Mouse (Mus musculus) midbrain, embryonic 16.5 days (tissue): ENCODE measurements at regions not wholly inside any gene's neighbourhood (a gene's known extent, or its start where the extent isn't known, plus 50 kb on each side); places are given as distances from the start of the nearest gene placed in this dataset.

ENCODE experiments used
- ATAC-seq: fragments of 200-750 bp; cut with Nextera tagmentation; 2 replicates; pipeline ENCODE4 v1.8.0; 2017; ENCODE audit warnings: moderate TSS enrichment
- H3K27ac ChIP-seq: fragments of 300-500 bp; sonication (generic); 2 replicates; pipeline ENCODE4 v1.5.1; 2014; ENCODE audit warnings: mild to moderate bottlenecking, low read length, mixed read lengths
- H3K27me3 ChIP-seq: fragments of 300-500 bp; sonication (generic); 2 replicates; pipeline ENCODE4 v1.6.1; 2014; ENCODE audit warnings: low read depth, low read length, mixed read lengths; ENCODE audit not compliant: control insufficient read depth, insufficient read depth
- H3K36me3 ChIP-seq: fragments of 300-500 bp; sonication (generic); 2 replicates; pipeline ENCODE4 v1.6.1; 2014; ENCODE audit warnings: mild to moderate bottlenecking, low read length, moderate library complexity, mixed read lengths; ENCODE audit not compliant: control insufficient read depth, insufficient read depth
- H3K4me1 ChIP-seq: fragments of 300-500 bp; sonication (generic); 2 replicates; pipeline ENCODE4 v1.6.1; 2014; ENCODE audit warnings: mild to moderate bottlenecking, low read length, mixed read lengths; ENCODE audit not compliant: control insufficient read depth, insufficient read depth
- H3K4me2 ChIP-seq: fragments of 300-500 bp; sonication (generic); 2 replicates; pipeline ENCODE4 v1.6.1; 2014; ENCODE audit warnings: mild to moderate bottlenecking, low read length, mixed read lengths
- H3K4me3 ChIP-seq: fragments of 300-500 bp; sonication (generic); 2 replicates; pipeline ENCODE4 v1.5.1; 2014; ENCODE audit warnings: low read depth, mild to moderate bottlenecking, low read length, moderate library complexity, mixed read lengths
- H3K9ac ChIP-seq: fragments of 300-500 bp; sonication (generic); 2 replicates; pipeline ENCODE4 v1.6.1; 2014; ENCODE audit warnings: low read depth, low read length, mixed read lengths
- H3K9me3 ChIP-seq: fragments of 300-500 bp; sonication (generic); replicated peaks from 2 replicates; pipeline ENCODE4 v1.6.1; 2014; ENCODE audit warnings: mild to moderate bottlenecking, low read length, mixed read lengths; ENCODE audit not compliant: control insufficient read depth, poor library complexity, severe bottlenecking
- WGBS: fragments of 180-500 bp; shearing (Covaris S2); extraction: QIAGEN DNeasy Blood & Tissue Kit; methylation state at CpG from one replicate; pipeline ENCODE4 v1.1.7; 2014; 5-methylcytosine and 5-hydroxymethylcytosine counted together

- Histone ChIP-seq H3K4me2 (no peak overlapping the region), H3K4me1 (no peaks in the 10 kb centered on the region), H3K36me3 (no peaks in the 10 kb centered on the region), H3K27me3 (no peaks in the 10 kb centered on the region), H3K9ac (no peak overlapping the region), H3K27ac (no peak overlapping the region), H3K4me3 (no peak overlapping the region), H3K9me3 (no peaks in the 10 kb centered on the region)
- WGBS = 56% methylated on average over 1 of the region's 1 CpGs
- ATAC-seq = no peak
Observed at GRCm38 (mm10) chr16:69515122-69515521, 348.4 kb downstream of the Speer2 start.

- H3K4me1 ChIP-seq = 0 out of 2 replicates have a peak, but pooled peaks cover 2% of the 10 kb centered on the region
- no peak for ATAC-seq
Observed at GRCm38 (mm10) chr16:69477317-69477716, 386.2 kb downstream of the Speer2 start.

DNA sequence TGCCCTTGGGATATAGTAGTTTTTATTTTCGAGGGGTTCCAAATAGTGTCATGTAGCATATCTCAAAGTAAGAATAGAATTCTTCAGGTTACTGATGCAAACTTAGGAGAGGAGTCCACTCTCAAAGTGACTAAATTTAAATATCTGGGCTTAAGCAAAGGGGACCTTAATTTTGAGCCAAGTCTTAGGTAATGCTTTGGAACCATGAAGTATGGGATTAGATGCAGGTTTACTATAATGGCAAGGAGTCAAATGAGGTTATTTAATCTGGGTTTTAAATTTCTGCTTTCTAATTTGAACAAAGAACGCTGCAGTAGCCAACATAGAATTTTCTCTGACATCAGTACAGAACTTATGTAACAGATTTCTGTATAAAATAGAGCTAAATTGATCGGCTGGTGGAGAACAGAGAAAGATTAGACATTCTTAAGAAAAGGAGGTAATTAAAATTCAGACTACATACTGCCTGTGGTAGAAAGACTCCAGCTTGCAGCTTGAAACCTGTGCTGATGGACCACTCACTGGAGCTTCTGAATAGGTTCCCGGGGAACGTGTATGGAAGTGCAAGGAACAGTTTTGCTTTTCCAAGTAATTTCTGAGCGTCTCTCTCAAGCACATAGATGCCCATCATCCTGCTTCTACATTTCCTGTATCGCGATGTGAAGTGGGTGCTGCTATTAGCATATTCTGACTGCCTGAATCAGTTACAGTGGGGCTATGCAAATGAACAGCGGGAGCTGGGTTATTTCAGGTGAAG is 394.3 kb downstream of the Speer2 start:
- H3K9ac ChIP-seq = 0 out of 2 replicates have a peak overlapping the region, but pooled peaks have one; percentile 48
- 17% methylated on average over 9 of the region's 9 CpGs for WGBS
- ATAC-seq = peak; percentile 68
- H3K27ac ChIP-seq = peak overlapping the region; percentile 5; the same call in 1 of the 2 replicates
- H3K27me3 ChIP-seq = no peaks in the 10 kb centered on the region
- peak overlapping the region; percentile 28; the same call in 1 of the 2 replicates for H3K4me3 ChIP-seq
- H3K4me1 ChIP-seq = peaks cover 2% of the 10 kb centered on the region; the same call in 1 of the 2 replicates
- no peaks in the 10 kb centered on the region for H3K9me3 ChIP-seq
- no peaks in the 10 kb centered on the region for H3K36me3 ChIP-seq
- H3K4me2 ChIP-seq = peak overlapping the region; percentile 53

More at GRCm38 (mm10) chr16:69477317-69477716, 386.2 kb downstream of the Speer2 start:
- no peak overlapping the region for H3K4me3 ChIP-seq
- 15% methylated on average over 4 of the region's 4 CpGs for WGBS
- H3K4me2 ChIP-seq = no peak overlapping the region
- H3K36me3 ChIP-seq = no peaks in the 10 kb centered on the region
- H3K9ac ChIP-seq = no peak overlapping the region
- no peaks in the 10 kb centered on the region for H3K27me3 ChIP-seq
- no peaks in the 10 kb centered on the region for H3K9me3 ChIP-seq
- H3K27ac ChIP-seq = no peak overlapping the region

GRCm38 (mm10) chr16:69459171-69459570 is 404.4 kb downstream of the Speer2 start:
- no peak overlapping the region for H3K27ac ChIP-seq
- no peaks in the 10 kb centered on the region for H3K36me3 ChIP-seq
- H3K9me3 ChIP-seq = no peaks in the 10 kb centered on the region
- H3K27me3 ChIP-seq = no peaks in the 10 kb centered on the region
- no peak overlapping the region for H3K4me3 ChIP-seq
- ATAC-seq = no peak
- no peaks in the 10 kb centered on the region for H3K4me1 ChIP-seq
- no peak overlapping the region for H3K9ac ChIP-seq
- 76% methylated on average over 2 of the region's 2 CpGs for WGBS
- H3K4me2 ChIP-seq = no peak overlapping the region

- no peak overlapping the region for H3K27ac ChIP-seq
- 0 out of 2 replicates have a peak overlapping the region, but pooled peaks have one; percentile 25 for H3K4me2 ChIP-seq
- no peaks in the 10 kb centered on the region for H3K4me1 ChIP-seq
- H3K9ac ChIP-seq = no peak overlapping the region
- no peaks in the 10 kb centered on the region for H3K9me3 ChIP-seq
- WGBS = 40% methylated on average over 12 of the region's 12 CpGs
- H3K4me3 ChIP-seq = no peak overlapping the region
- no peaks in the 10 kb centered on the region for H3K36me3 ChIP-seq
- H3K27me3 ChIP-seq = no peaks in the 10 kb centered on the region
- no peak for ATAC-seq
Observed at GRCm38 (mm10) chr16:69424661-69425634, 438.6 kb downstream of the Speer2 start.
